Mouse (Mus musculus) forebrain, embryonic 13.5 days (tissue): ENCODE results near the gene March9. TPM values are rescaled to one million over a fixed set of nuclear protein-coding genes. Genes with fewer than 3 reads are reported as not detected.
"Not testable (repeated sequence)": the region's sequence is repeated elsewhere in the genome, so short reads cannot be mapped to it uniquely, and the experiment has no call there.

Experiments used
- ATAC-seq: fragments of 200-750 bp; cut with Nextera tagmentation; 2 replicates; pipeline ENCODE4 v1.8.0; 2017
- H3K27ac ChIP-seq: fragments of 300-500 bp; sonication (generic); 2 replicates; pipeline ENCODE4 v1.5.1; 2015; ENCODE audit warnings: inconsistent platforms, mild to moderate bottlenecking, moderate library complexity
- H3K27me3 ChIP-seq: fragments of 300-500 bp; sonication (generic); 2 replicates; pipeline ENCODE4 v1.6.1; 2015; ENCODE audit warnings: mild to moderate bottlenecking, inconsistent platforms
- H3K36me3 ChIP-seq: fragments of 300-500 bp; sonication (generic); 2 replicates; pipeline ENCODE4 v1.6.1; 2015; ENCODE audit warnings: mild to moderate bottlenecking, inconsistent platforms; ENCODE audit not compliant: poor library complexity, severe bottlenecking
- H3K4me1 ChIP-seq: fragments of 300-500 bp; sonication (generic); 2 replicates; pipeline ENCODE4 v1.6.1; 2015; ENCODE audit warnings: inconsistent platforms
- H3K4me2 ChIP-seq: fragments of 300-500 bp; sonication (generic); 2 replicates; pipeline ENCODE4 v1.6.1; 2015; ENCODE audit warnings: inconsistent platforms, mild to moderate bottlenecking, moderate library complexity
- H3K4me3 ChIP-seq: fragments of 300-500 bp; sonication (generic); 2 replicates; pipeline ENCODE4 v1.5.1; 2015; ENCODE audit warnings: mild to moderate bottlenecking, inconsistent platforms
- H3K9ac ChIP-seq: fragments of 300-500 bp; sonication (generic); 2 replicates; pipeline ENCODE4 v1.6.1; 2015; ENCODE audit warnings: mild to moderate bottlenecking, inconsistent platforms
- H3K9me3 ChIP-seq: fragments of 300-500 bp; sonication (generic); replicated peaks from 2 replicates; pipeline ENCODE4 v1.6.1; 2016; ENCODE audit warnings: inconsistent platforms
- WGBS: fragments of 180-500 bp; shearing (Covaris S2); methylation state at CpG from one replicate; pipeline ENCODE4 v1.1.7; 2015; 5-methylcytosine and 5-hydroxymethylcytosine counted together
- polyA plus RNA-seq: library from polyadenylated mRNA; unstranded; fragments of >200 nt; fragmentation: Nextera tagmentation; extraction: Ambion mirVana; gene quantifications from 2 replicates; pipeline ENCODE4 v1.2.1, GENCODE M21; 2015

The March9 gene
- polyA plus RNA-seq, 1 experiment from 2014 or later = 4.0 TPM

DNA sequence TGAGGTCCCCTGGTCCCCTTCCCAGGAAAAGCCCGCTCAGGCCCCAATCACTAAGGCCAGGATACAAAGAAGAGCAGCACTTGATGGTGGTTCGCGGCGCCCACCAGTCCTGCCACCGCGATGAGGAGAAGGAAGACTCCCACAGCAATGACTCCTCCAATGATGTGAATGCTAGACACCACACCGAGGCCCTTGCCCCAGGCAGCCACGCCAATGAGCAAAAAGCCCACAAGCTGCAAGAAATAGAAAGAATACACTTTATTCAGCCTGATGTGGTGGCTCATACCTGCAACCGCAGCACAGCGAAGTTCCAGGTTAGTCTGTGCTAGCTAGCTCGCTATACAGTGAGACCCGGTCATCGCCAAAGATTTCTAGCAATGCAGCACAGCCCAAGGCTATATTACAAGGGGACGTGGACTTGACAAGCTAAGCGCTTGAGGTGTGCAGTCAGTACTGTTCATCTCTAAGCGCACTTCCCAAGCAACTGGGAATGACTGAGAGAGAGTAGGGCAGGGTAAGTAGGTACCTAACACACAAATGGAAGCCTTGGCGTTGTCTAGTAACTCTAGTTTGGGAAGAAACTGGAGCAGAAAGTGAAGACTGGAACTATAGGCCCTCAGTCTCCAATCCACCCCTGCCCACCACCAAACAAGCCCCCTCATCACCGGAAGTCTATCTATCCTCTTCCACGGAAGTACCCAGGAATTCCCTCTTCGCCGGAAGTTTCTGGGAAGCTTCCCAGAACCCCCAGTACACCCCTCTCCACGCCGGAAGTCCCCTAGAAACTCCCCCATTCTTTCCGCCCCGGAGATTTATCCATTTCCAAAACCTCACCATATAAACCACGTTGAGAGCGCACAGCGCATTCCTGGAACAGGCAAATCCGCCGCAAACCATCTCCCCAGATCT lies 9.6 kb upstream of the March9 start:
- Histone ChIP-seq H3K4me3 (peak overlapping the region; percentile 58), H3K9me3 (no peaks in the 10 kb centered on the region), H3K27me3 (no peaks in the 10 kb centered on the region), H3K4me1 (peaks cover 48% of the 10 kb centered on the region), H3K36me3 (peaks cover 42% of the 10 kb centered on the region), H3K27ac (peak overlapping the region; percentile 95), H3K4me2 (peak overlapping the region; percentile 97), H3K9ac (peak overlapping the region; percentile 78)
- WGBS = 9% methylated on average over 30 of the region's 30 CpGs
- ATAC-seq = peak; percentile 76

GRCm38 (mm10) chr10:127068360-127069038 lies 8.5 kb upstream of the March9 start:
- ATAC-seq = no peak
- no peaks in the 10 kb centered on the region for H3K27me3 ChIP-seq
- H3K9ac ChIP-seq = peak overlapping the region; percentile 78
- H3K9me3 ChIP-seq = no peaks in the 10 kb centered on the region
- H3K27ac ChIP-seq = no peak overlapping the region
- peak overlapping the region; percentile 58 for H3K4me3 ChIP-seq
- H3K4me2 ChIP-seq = peak overlapping the region; percentile 97
- WGBS = 83% methylated on average over 9 of the region's 9 CpGs
- peaks cover 42% of the 10 kb centered on the region for H3K36me3 ChIP-seq
- H3K4me1 ChIP-seq = peaks cover 49% of the 10 kb centered on the region

- no peak for ATAC-seq
Observed at GRCm38 (mm10) chr10:127066519-127067018, 6.6 kb upstream of the March9 start.

DNA sequence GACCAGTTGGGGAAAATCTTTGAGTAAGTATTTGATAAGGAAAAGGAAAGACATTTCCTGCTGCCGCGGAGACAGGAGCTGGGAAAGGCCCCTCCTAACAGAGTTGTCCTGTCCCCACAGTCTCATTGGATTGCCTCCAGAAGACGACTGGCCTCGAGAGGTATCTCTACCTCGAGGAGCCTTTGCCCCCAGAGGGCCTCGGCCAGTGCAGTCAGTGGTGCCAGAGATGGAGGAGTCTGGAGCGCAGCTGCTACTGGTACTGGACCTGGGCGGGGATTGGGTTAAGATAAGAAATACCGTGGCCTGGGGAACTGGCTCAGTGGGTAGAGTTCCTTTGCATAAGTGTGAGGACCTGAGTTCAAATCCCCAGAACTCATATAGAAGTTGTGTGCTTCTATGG lies 6.0 kb upstream of the March9 start:
- Histone ChIP-seq H3K9ac (no peak overlapping the region), H3K4me3 (no peak overlapping the region), H3K9me3 (no peaks in the 10 kb centered on the region), H3K4me2 (no peak overlapping the region), H3K27ac (no peak overlapping the region), H3K36me3 (peaks cover 42% of the 10 kb centered on the region), H3K4me1 (peaks cover 57% of the 10 kb centered on the region), H3K27me3 (no peaks in the 10 kb centered on the region)
- no peak for ATAC-seq
- WGBS = 92% methylated on average over 9 of the region's 9 CpGs

More at GRCm38 (mm10) chr10:127066519-127067018, 6.6 kb upstream of the March9 start:
- Histone ChIP-seq H3K4me1 (peaks cover 58% of the 10 kb centered on the region), H3K4me2 (no peak overlapping the region), H3K27me3 (no peaks in the 10 kb centered on the region), H3K36me3 (peaks cover 42% of the 10 kb centered on the region), H3K4me3 (no peak overlapping the region; the same call in 1 of the 2 replicates), H3K27ac (0 out of 2 replicates have a peak overlapping the region, but pooled peaks have one; percentile 19), H3K9me3 (no peaks in the 10 kb centered on the region), H3K9ac (no peak overlapping the region)
- WGBS = 92% methylated on average over 14 of the region's 14 CpGs

GRCm38 (mm10) chr10:127063913-127064870 lies 4.2 kb upstream of the March9 start:
- Histone ChIP-seq H3K9me3 (no peaks in the 10 kb centered on the region), H3K36me3 (peaks cover 42% of the 10 kb centered on the region), H3K9ac (peak overlapping the region; percentile 99), H3K27me3 (no peaks in the 10 kb centered on the region), H3K4me1 (peaks cover 56% of the 10 kb centered on the region), H3K4me3 (peak overlapping the region; percentile 95), H3K4me2 (peak overlapping the region; percentile 92), H3K27ac (peak overlapping the region; percentile 90)
- no peak for ATAC-seq
- 12% methylated on average over 37 of the region's 37 CpGs for WGBS

DNA sequence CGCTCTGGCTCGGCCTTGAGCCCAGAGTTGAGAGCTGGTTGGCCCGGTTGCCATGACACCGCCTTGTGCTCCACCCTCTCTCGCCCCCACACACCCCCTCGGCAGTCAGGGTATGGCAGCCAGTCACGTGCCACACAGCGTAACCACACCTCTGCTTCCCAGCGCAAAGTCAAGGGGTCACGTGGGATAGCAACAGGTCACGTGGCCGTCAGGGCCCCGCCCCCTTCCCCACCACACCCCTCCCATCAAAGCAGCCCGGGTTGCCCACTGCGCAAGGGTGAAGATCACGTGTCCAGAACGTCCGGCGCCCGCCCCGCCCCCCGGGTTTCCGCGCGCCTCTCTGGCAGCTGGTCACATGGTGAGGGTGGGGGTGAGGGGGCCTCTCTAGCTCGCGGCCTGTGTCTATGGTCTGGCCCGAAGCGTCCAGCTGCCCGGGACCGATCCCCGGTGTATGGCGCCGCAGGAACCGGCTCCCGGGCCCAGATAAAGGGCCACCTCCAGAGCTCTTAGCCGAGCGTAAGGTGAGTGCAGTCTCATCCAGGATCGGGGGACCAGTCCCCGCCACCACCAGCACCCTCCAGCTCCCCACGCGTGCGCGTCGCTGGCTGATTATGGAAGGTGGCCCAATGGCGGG lies 3.4 kb upstream of the March9 start, which contains the start of gene Cdk4:
TSS of gene Cdk4 (plus strand) at position 296 of the 634 bp plus-strand sequence.
- Histone ChIP-seq H3K27ac (peak within 1 kb of the TSS; percentile 90), H3K4me1 (peaks cover 53% of the 10 kb centered on the region), H3K9ac (peak within 1 kb of the TSS; percentile 99), H3K4me3 (peak within 1 kb of the TSS; percentile 95), H3K27me3 (no peaks in the 10 kb centered on the region), H3K36me3 (peaks cover 38% of the 10 kb centered on the region), H3K4me2 (peak within 1 kb of the TSS; percentile 92), H3K9me3 (no peaks in the 10 kb centered on the region)
- WGBS = under 1% methylated on average over 44 of the region's 46 CpGs
- ATAC-seq = peak; percentile 91

DNA sequence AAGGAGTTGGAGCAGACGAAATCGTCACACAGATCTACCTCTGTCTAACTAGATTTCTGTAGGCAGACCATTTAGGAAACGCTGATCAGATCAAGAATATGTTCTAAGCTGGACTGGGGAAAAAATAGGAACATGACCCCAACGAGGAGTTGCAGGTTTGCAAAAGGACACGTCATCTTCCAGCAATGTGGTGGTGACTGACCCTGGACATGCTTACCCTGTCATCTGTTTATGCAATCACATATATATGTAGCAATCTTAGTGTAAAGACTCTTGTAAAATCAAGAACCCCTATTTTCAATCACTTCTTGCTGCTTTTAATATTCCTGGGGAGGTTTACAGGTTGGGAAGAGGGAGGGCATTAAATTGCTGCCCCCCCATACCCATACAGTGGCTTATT lies 2.5 kb upstream of the March9 start:
- Histone ChIP-seq H3K4me3 (peak overlapping the region; percentile 95; the same call in 1 of the 2 replicates), H3K9me3 (no peaks in the 10 kb centered on the region), H3K27me3 (no peaks in the 10 kb centered on the region), H3K27ac (peak overlapping the region; percentile 72), H3K36me3 (peaks cover 34% of the 10 kb centered on the region), H3K4me2 (peak overlapping the region; percentile 59), H3K4me1 (peaks cover 59% of the 10 kb centered on the region), H3K9ac (no peak overlapping the region)
- WGBS = 79% methylated on average over 5 of the region's 5 CpGs
- ATAC-seq = no peak

DNA sequence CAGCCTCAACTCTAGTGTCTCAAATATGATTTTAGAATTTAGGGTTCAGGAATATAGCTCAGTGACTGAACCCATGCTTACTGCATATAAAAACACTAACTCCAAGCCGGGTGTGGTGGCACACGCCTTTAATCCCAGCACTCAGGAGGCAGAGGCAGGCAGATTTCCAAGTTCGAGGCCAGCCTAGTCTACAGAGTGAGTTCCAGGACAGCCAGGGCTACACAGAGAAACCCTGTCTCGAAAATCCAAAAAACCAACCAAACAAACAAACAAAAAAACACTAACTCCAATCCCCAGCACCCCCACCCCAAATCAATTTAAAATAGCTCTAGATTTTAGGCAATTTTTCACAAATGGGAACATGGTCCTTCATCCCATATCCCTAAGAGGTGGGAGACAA lies 2.1 kb upstream of the March9 start:
- not testable (repeated sequence) for H3K9ac ChIP-seq, H3K4me2 ChIP-seq, ATAC-seq, H3K4me3 ChIP-seq, H3K9me3 ChIP-seq, H3K27me3 ChIP-seq
- Histone ChIP-seq H3K27ac (peak overlapping the region; percentile 72; the same call in 1 of the 2 replicates), H3K36me3 (peaks cover 34% of the 10 kb centered on the region), H3K4me1 (peaks cover 59% of the 10 kb centered on the region)
- 83% methylated on average over 4 of the region's 4 CpGs for WGBS

DNA sequence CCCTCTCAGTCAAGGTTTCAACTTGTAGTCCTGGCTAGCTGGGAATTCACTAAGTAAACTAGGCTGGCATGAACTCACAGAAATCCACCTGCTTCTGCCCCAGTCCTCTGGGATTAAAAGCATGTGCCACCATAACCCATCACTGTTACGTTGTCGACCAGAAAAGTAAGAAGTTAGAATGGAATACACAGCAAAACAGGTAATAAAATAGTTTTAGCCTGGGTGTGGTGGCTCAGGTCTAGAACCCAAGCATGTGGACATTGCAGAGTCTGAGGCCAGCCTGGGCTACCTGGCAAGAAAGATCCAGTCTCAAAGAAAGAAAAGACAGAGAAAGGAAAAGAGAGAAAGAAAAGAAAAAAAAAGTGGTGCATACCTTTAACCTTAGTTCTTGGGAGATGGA lies 1.5 kb upstream of the March9 start:
- H3K36me3 ChIP-seq = peaks cover 34% of the 10 kb centered on the region
- H3K27ac ChIP-seq = peak overlapping the region; percentile 96
- WGBS = 71% methylated on average over 2 of the region's 2 CpGs
- no peak for ATAC-seq
- no peaks in the 10 kb centered on the region for H3K27me3 ChIP-seq
- H3K4me3 ChIP-seq = peak overlapping the region; percentile 92; the same call in 1 of the 2 replicates
- H3K4me1 ChIP-seq = peaks cover 54% of the 10 kb centered on the region
- H3K9me3 ChIP-seq = no peaks in the 10 kb centered on the region
- H3K9ac ChIP-seq = peak overlapping the region; percentile 97
- peak overlapping the region; percentile 91 for H3K4me2 ChIP-seq

DNA sequence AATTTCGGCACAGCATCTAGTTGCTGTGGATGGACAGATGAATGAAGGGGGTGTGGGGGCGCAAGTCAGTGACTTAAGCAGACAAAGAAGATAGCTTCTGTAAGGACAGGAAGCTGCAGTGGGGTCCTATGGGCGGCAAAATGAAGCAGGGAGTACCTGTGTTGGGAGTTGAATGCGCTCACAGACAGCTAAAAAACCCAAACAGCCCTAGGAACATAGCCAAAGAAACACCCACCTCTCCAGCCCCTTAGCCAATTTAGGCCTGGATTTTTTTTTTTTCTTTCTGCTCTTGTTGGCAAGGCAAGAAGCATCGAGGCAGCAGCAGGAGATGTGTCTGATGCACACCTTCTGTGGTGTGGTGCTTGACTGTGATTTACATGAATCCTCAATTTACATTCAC lies 1.1 kb upstream of the March9 start:
- H3K36me3 ChIP-seq = peaks cover 34% of the 10 kb centered on the region
- peak overlapping the region; percentile 91 for H3K4me2 ChIP-seq
- H3K4me3 ChIP-seq = peak overlapping the region; percentile 92
- H3K27me3 ChIP-seq = no peaks in the 10 kb centered on the region
- ATAC-seq = no peak
- H3K9ac ChIP-seq = peak overlapping the region; percentile 97
- H3K9me3 ChIP-seq = no peaks in the 10 kb centered on the region
- peaks cover 52% of the 10 kb centered on the region for H3K4me1 ChIP-seq
- H3K27ac ChIP-seq = peak overlapping the region; percentile 96
- 17% methylated on average over 5 of the region's 5 CpGs for WGBS
